Mouse (Mus musculus) forebrain, embryonic 16.5 days (tissue): ENCODE measurements around the gene Gm49425. TPM values are rescaled to one million over a fixed set of nuclear protein-coding genes. Genes with fewer than 3 reads are reported as not detected.

Experiments used
- ATAC-seq: fragments of 200-750 bp; cut with Nextera tagmentation; 2 replicates; pipeline ENCODE4 v1.8.0; 2017; ENCODE audit warnings: mild to moderate bottlenecking, moderate library complexity
- H3K27ac ChIP-seq: fragments of 300-500 bp; sonication (generic); 2 replicates; pipeline ENCODE4 v1.5.1; 2014; ENCODE audit warnings: low read length, control low read depth
- H3K27me3 ChIP-seq: fragments of 300-500 bp; sonication (generic); replicated peaks from 2 replicates; pipeline ENCODE4 v1.6.1; 2014; ENCODE audit warnings: low read length; ENCODE audit not compliant: control insufficient read depth, insufficient read depth
- H3K36me3 ChIP-seq: fragments of 300-500 bp; sonication (generic); 2 replicates; pipeline ENCODE4 v1.6.1; 2014; ENCODE audit not compliant: control insufficient read depth, insufficient read depth
- H3K4me1 ChIP-seq: fragments of 300-500 bp; sonication (generic); replicated peaks from 2 replicates; pipeline ENCODE4 v1.6.1; 2014; ENCODE audit warnings: low read length; ENCODE audit not compliant: control insufficient read depth, insufficient read depth
- H3K4me2 ChIP-seq: fragments of 300-500 bp; sonication (generic); 2 replicates; pipeline ENCODE4 v1.6.1; 2014; ENCODE audit warnings: mild to moderate bottlenecking, low read length, control low read depth
- H3K4me3 ChIP-seq: fragments of 300-500 bp; sonication (generic); replicated peaks from 2 replicates; pipeline ENCODE4 v1.5.1; 2014; ENCODE audit warnings: mild to moderate bottlenecking, low read length, control low read depth
- H3K9ac ChIP-seq: fragments of 300-500 bp; sonication (generic); replicated peaks from 2 replicates; pipeline ENCODE4 v1.6.1; 2014; ENCODE audit warnings: low read depth, low read length, control low read depth
- H3K9me3 ChIP-seq: fragments of 300-500 bp; sonication (generic); 2 replicates; pipeline ENCODE4 v1.6.1; 2016; ENCODE audit warnings: low read length; ENCODE audit not compliant: control insufficient read depth
- WGBS: fragments of 180-500 bp; shearing (Covaris S2); extraction: QIAGEN DNeasy Blood & Tissue Kit; methylation state at CpG from one replicate; pipeline ENCODE4 v1.1.7; 2014; 5-methylcytosine and 5-hydroxymethylcytosine counted together
- microRNA-seq: library from miRNA; unstranded; fragments of <30 nt; microRNA quantifications from one replicate; pipeline ENCODE4, GENCODE M21; 2017
- polyA plus RNA-seq: library from polyadenylated mRNA; unstranded; fragments of >200 nt; fragmentation: Nextera tagmentation; extraction: Ambion mirVana; gene quantifications from 2 replicates; pipeline ENCODE4 v1.2.1, GENCODE M21; 2015

Gm49425 gene
- polyA plus RNA-seq, 1 experiment from 2014 or later: not detected

GRCm38 (mm10) chr15:101479007-101479665 is 37.9 kb downstream of the Gm49425 start:
- Histone ChIP-seq H3K4me2 (peak overlapping the region; percentile 75), H3K9me3 (no peaks in the 10 kb centered on the region), H3K4me3 (peak overlapping the region; percentile 31), H3K27ac (no peak overlapping the region), H3K9ac (peak overlapping the region; percentile 43), H3K27me3 (no peaks in the 10 kb centered on the region), H3K36me3 (no peaks in the 10 kb centered on the region), H3K4me1 (peaks cover 12% of the 10 kb centered on the region)
- WGBS: 8% methylated on average over 31 of the region's 31 CpGs
- ATAC-seq: peak; percentile 59

DNA sequence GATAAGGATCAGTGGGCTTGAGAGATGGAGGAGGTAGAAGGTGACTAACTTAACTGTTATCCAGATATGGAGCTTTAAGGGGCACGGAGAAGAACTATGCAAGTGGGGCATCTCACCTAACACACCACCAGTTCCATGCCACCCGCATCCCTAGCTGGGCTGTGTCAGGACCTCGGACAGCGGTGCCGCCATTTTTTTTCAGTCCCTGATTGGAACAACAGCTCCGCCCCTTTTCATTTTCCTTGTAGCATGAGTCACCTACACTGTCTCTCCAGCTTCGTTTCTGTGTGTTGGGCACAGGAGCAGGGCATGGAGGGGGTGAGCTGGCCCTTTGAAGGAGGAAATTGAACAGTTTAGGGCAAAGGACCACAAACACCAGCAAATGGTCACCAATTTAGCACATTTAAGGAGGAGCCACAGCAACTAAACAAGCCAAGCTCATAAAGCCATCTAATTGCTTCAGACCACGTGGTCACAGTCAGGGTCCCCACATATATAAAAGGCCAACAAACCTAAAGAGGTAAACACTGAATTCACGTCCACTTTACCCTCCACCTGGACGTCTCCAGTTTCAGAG is 44.0 kb downstream of the Gm49425 start, which contains the start of gene Krt86:
Krt86 (plus strand) TSS at position 527 of the 577 bp plus-strand sequence.
- Histone ChIP-seq H3K36me3 (no peaks in the 10 kb centered on the region), H3K4me2 (no peak within 1 kb of the TSS), H3K27ac (no peak within 1 kb of the TSS), H3K4me1 (no peaks in the 10 kb centered on the region), H3K9me3 (no peaks in the 10 kb centered on the region), H3K4me3 (no peak within 1 kb of the TSS), H3K9ac (no peak within 1 kb of the TSS), H3K27me3 (no peaks in the 10 kb centered on the region)
- WGBS: 34% methylated on average over 10 of the region's 10 CpGs
- ATAC-seq: no peak

- Histone ChIP-seq H3K4me3 (no peak overlapping the region), H3K27ac (no peak overlapping the region), H3K4me1 (no peaks in the 10 kb centered on the region), H3K9ac (no peak overlapping the region), H3K36me3 (no peaks in the 10 kb centered on the region), H3K27me3 (no peaks in the 10 kb centered on the region), H3K4me2 (no peak overlapping the region), H3K9me3 (no peaks in the 10 kb centered on the region)
- WGBS: 89% methylated on average over 4 of the region's 4 CpGs
- ATAC-seq: no peak
These were observed 48.0 kb downstream of the Gm49425 start for GRCm38 (mm10) chr15:101469093-101469492.

Small RNA genes within 50 kb of the gene (microRNA-seq; reads per million reads assigned to microRNA genes)
- not detected for gene Gm44393

Other genes with a start within 250 kb of the Gm49425 start
- gene Atg101, start 233.0 kb downstream of the Gm49425 start, polyA plus RNA-seq: 87.4 and 92.4 TPM in 2 replicates
- gene 6030408B16Rik, start 224.0 kb downstream of the Gm49425 start, polyA plus RNA-seq: 0.29 and 0.30 TPM in 2 replicates
- gene Krt80, start 147.1 kb downstream of the Gm49425 start, polyA plus RNA-seq: 0.13 and 0.14 TPM in 2 replicates
- 0.62 and 0.88 TPM in 2 replicates for gene Krt7, start 106.2 kb downstream of the Gm49425 start, polyA plus RNA-seq
- gene Krt87, start 78.5 kb downstream of the Gm49425 start, polyA plus RNA-seq: 0.20 and 0.31 TPM in 2 replicates
- not detected in 2 replicates for gene Krt88, start 69.5 kb downstream of the Gm49425 start, polyA plus RNA-seq
- gene Krt81, start 53.5 kb downstream of the Gm49425 start, polyA plus RNA-seq: not detected in 2 replicates
- not detected in 2 replicates for gene Krt86, start 43.8 kb downstream of the Gm49425 start, polyA plus RNA-seq
- gene Krt83, start 25.7 kb downstream of the Gm49425 start, polyA plus RNA-seq: not detected in 2 replicates
- gene Krt84, start 15.6 kb upstream of the Gm49425 start, polyA plus RNA-seq: not detected in 2 replicates
- gene Krt82, start 33.4 kb upstream of the Gm49425 start, polyA plus RNA-seq: not detected in 2 replicates
- 0.08 and 0.09 TPM in 2 replicates for gene Krt90, start 45.7 kb upstream of the Gm49425 start, polyA plus RNA-seq
- gene Krt75, start 56.6 kb upstream of the Gm49425 start, polyA plus RNA-seq: 0.10 TPM in 1 of 2 replicates, not detected in the other
- not detected in 2 replicates for gene Gm5414, start 110.9 kb upstream of the Gm49425 start, polyA plus RNA-seq
- gene Gm5478, start 130.1 kb upstream of the Gm49425 start, polyA plus RNA-seq: not detected in 2 replicates
- not detected in 2 replicates for gene Krt6b, start 163.0 kb upstream of the Gm49425 start, polyA plus RNA-seq
- 0.53 TPM in 1 of 2 replicates, not detected in the other for gene Krt6a, start 177.0 kb upstream of the Gm49425 start, polyA plus RNA-seq
- gene Krt5, start 195.6 kb upstream of the Gm49425 start, polyA plus RNA-seq: 0.73 TPM in 1 of 2 replicates, not detected in the other
- gene Krt71, start 225.8 kb upstream of the Gm49425 start, polyA plus RNA-seq: not detected in 2 replicates